Mouse (Mus musculus) frontal cortex, adult 2 months (tissue): ENCODE measurements around the gene Ccdc9. TPM values are rescaled to one million over a fixed set of nuclear protein-coding genes. Genes with fewer than 3 reads are reported as not detected.

ENCODE experiments used
- DNase-seq, 2 experiments: peaks; one replicate each; pipeline ENCODE4 v3.0.0; 2022; ENCODE audit warnings: low spot score in 1 of 2; ENCODE audit errors: extremely low spot score in 1 of 2
- polyA plus RNA-seq: library from polyadenylated mRNA; depleted of rRNA; stranded (reverse); fragments of >200 nt; gene quantifications from 2 replicates; pipeline ENCODE4 v1.2.3, GENCODE M21; 2012; rRNA removed

Ccdc9 gene
- polyA plus RNA-seq = 91.2 and 91.4 TPM in 2 replicates

DNA sequence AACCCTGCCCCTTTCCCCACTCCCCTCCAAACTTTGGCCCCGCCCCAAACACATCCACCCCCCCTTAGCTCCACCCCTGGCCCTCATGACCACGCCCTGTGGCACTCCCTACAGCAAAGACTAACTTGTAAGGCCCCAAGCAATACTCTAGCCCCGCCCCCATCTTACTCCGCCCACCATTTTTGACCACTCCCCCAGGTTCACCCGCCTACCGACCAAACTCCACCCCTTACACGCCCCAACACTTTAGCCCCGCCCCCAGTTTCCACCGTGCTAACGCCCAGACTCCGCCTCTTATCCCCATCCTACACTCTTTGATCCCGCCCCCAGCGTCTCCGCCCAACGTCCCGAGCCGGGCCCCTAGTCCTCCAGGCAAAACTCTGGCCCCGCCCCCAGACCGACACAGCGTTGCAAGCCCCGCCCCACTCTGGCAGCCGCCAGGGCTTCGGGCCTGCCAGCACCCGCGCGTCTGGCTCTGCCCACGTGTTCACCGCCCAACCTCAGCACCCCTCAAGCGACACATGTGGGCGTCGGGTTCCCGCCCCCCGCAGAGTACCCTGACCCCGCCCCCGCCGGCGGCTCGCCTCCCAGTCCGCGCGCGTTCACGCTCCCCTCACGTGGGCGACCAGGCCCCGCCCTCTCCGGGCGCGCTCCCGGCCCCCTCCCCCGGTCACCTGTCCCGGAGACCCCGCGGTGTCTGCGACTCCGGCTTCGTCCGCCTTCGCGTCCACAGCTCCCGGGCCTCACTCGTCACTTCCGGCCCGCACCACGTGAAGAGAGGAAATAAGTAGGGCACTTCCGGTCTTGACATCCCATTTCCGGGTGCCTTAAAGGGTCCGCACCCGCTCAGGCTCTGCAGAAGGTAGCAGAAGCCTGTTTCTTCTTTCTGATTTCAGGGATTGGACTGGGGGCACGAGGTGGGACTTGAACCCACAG lies at the start of gene Ccdc9:
TSS of gene Ccdc9 (minus strand) at position 770 of the 936 bp plus-strand sequence.
- DNase-seq = peak; percentile 98 to 99

- DNase-seq = no peak
Observed at GRCm38 (mm10) chr7:16329146-16329545, 42.6 kb upstream of the Ccdc9 start.

DNA sequence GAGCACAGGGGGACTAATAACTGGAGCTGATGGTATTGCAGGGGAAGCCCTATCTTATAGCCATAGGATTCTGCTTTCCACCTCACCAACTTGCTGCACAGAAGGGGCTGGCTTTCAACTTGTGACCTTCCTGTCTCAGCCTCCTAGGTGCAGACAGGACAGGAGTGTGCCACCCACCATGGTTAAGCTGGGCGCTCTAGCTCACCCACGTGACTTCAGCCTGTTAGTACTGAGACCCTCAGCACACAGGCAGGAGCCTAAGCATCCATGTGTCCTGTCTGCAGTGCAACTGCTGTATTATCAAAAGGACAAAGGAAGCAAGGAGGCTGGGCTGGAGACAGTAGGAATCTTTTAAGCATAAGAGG lies 40.0 kb upstream of the Ccdc9 start:
- DNase-seq = peak in 1 of 2 experiments; percentile 11

DNA sequence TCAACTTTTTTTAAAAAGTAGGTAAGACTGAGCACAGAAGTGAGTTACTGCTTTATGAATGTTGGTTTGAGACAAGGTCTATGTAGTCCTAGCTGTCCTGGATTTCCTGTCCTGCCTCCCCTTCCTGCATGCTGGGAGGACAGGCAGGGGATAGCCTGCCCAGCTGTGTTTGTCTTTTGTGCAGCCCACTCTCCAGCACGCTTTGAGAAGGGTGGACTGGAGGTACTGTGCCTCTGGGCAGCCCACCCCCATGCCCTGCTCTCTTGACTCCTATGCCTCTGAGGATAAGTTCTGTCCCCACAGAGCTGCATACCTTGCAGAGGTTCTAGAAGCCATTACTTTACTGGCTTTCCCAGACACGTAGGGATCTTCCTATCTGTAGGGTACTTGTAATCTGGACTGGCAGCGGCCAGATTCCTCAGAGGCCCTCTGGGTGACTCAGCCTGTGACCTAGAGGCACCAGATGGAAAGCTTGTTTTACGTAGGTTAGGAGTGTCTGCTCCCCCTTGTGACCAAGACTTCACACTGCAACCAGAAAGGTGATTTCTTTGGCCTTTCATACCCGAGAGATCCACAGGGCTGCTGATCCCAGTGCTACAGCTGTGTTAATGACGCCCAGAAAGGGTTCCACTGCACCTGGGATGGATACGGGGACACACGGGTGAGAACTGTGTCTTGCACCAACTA lies 39.5 kb upstream of the Ccdc9 start:
- DNase-seq = peak in 1 of 2 experiments; percentile 59

- DNase-seq = no peak
Observed at GRCm38 (mm10) chr7:16324661-16325060, 38.1 kb upstream of the Ccdc9 start.

- no peak for DNase-seq
Observed at GRCm38 (mm10) chr7:16320479-16320878, 33.9 kb upstream of the Ccdc9 start.

DNA sequence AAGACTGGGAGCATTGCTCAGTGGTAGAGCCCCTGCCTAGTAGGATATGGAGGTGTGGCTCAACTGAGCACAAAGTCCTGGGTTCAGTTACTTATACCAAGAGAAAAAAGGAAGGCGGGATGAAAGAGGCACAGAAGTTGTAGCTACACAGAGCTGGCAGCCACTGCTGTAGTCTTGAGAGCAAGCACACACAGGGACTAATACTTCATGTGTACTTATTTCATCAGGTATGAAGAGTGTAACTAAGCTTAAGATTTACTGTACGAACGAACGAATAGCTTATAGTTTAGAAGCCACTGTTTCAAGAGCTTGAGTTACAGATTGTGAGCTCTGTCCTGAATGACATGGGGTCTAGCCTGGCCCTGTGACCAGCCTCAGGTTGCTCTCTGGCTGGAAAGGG lies 32.6 kb upstream of the Ccdc9 start:
- no peak for DNase-seq

- DNase-seq = no peak
Observed at GRCm38 (mm10) chr7:16317094-16317493, 30.5 kb upstream of the Ccdc9 start.

GRCm38 (mm10) chr7:16315222-16315759 lies 28.7 kb upstream of the Ccdc9 start:
- DNase-seq = no peak

- DNase-seq = no peak
Observed at GRCm38 (mm10) chr7:16314221-16314775, 27.7 kb upstream of the Ccdc9 start.

DNA sequence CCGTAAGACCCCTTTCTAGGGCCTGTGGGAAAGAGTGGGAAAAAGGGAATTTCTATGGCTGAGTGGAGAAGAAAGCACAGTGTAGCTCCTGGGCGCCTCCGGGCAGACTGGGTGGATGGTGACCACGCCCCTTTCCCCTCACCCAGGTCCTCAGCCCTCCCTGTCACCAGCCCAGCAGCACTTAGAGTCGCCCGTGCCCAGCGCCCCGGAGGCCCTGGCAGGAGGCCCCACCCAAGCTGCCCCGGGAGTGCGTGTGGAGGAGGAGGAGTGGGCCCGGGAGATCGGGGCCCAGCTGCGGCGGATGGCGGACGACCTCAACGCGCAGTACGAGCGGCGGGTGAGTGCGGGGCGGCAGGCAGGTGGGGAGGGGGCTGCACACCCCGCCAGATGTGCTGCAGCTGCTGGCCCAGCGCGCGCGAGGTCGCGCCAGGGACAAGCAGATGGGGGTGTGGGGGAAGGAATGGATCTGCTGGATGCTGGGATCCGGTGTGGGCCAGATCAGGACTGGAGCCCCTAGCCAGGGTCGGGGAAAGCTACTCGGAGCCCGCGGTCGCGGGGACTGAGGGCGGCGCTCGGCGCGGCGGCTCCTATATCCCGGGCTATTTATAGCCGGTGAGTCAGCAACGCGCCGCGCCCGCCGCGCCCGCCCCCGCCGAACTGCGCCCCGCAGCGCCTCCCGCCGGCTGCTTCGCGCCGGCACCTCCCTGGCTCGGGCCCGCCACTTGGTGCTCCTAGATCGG lies 27.1 kb upstream of the Ccdc9 start:
- DNase-seq = peak in 1 of 2 experiments; percentile 84

- no peak for DNase-seq
Observed at GRCm38 (mm10) chr7:16312672-16313311, 26.2 kb upstream of the Ccdc9 start.

GRCm38 (mm10) chr7:16312011-16312671 lies 25.5 kb upstream of the Ccdc9 start:
- DNase-seq = no peak

GRCm38 (mm10) chr7:16311453-16312004 lies 24.9 kb upstream of the Ccdc9 start:
- peak in 1 of 2 experiments; percentile 37 for DNase-seq

GRCm38 (mm10) chr7:16310521-16311452 lies 24.2 kb upstream of the Ccdc9 start:
- DNase-seq = peak in 1 of 2 experiments; percentile 66

DNA sequence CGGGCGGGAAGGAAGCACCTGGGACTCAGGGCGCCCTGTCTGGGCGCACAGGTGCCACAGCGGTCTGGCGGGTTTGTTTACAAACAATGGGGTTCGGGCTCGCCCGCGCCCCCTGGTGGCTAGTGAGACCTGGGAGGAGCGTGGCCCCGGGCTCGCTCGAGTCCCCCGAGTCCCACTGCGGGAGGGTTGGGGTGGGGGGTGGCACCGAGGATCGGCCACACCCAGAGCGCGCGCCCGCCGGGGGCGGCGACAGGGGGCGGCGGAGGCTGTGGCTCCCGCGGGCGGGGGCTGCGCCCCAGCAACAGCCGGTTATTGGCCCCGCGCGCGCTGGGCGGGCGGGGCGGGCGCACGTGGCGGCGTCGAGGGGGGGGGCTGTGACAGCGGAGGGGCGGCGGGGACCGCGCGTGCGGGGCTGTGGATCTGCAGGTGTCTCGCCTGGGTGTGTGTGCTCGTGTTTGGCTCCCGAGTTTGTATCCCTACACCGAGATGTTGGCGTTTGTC lies 23.5 kb upstream of the Ccdc9 start:
- peak in 1 of 2 experiments; percentile 80 for DNase-seq

- DNase-seq = peak in 1 of 2 experiments; percentile 82
Observed at GRCm38 (mm10) chr7:16309318-16310019, 22.9 kb upstream of the Ccdc9 start.
